Mouse (Mus musculus): Measurements from ENCODE around the gene Mycbp2. TPM values are rescaled to one million over a fixed set of nuclear protein-coding genes. Genes with fewer than 3 reads are reported as not detected.

The Mycbp2 gene
- polyA plus RNA-seq, 1 experiment from 2014 or later = 19.4 TPM

- Histone ChIP-seq H3K27me3 (ENCODE audit: control insufficient read depth, insufficient read depth, low read length) (no peaks in the 10 kb centered on the region), H3K9me3 (ENCODE audit: control insufficient read depth, low read length) (no peaks in the 10 kb centered on the region), H3K36me3 (ENCODE audit: control insufficient read depth, insufficient read depth, low read length) (no peaks in the 10 kb centered on the region; the same call in 1 of the 2 replicates), H3K4me1 (ENCODE audit: control insufficient read depth, insufficient read depth, low read length) (no peaks in the 10 kb centered on the region), H3K9ac (ENCODE audit: low read length) (no peak overlapping the region), H3K4me3 (ENCODE audit: low read depth, low read length) (no peak overlapping the region), H3K4me2 (ENCODE audit: low read depth, severe bottlenecking) (no peak overlapping the region), H3K27ac (replicated peaks; ENCODE audit: low read depth, low read length) (no peak overlapping the region)
- DNase-seq (ENCODE audit: low spot score) (no peak), ATAC-seq (ENCODE audit: insufficient number of reproducible peaks, low FRiP score, low TSS enrichment, low read depth) (no peak)
- WGBS = 88% methylated on average over 2 of the region's 2 CpGs
These were observed 92.3 kb downstream of the Mycbp2 start for GRCm38 (mm10) chr14:103254311-103254710.

GRCm38 (mm10) chr14:103242020-103242419, 104.6 kb downstream of the Mycbp2 start:
- Histone ChIP-seq H3K4me3 (ENCODE audit: low read depth, low read length) (no peak overlapping the region), H3K9ac (ENCODE audit: low read length) (no peak overlapping the region), H3K27ac (replicated peaks; ENCODE audit: low read depth, low read length) (no peak overlapping the region), H3K9me3 (ENCODE audit: control insufficient read depth, low read length) (no peaks in the 10 kb centered on the region), H3K4me2 (ENCODE audit: low read depth, severe bottlenecking) (no peak overlapping the region), H3K36me3 (ENCODE audit: control insufficient read depth, insufficient read depth, low read length) (peaks cover 4% of the 10 kb centered on the region; the same call in 1 of the 2 replicates), H3K27me3 (ENCODE audit: control insufficient read depth, insufficient read depth, low read length) (no peaks in the 10 kb centered on the region), H3K4me1 (ENCODE audit: control insufficient read depth, insufficient read depth, low read length) (no peaks in the 10 kb centered on the region)
- WGBS = 95% methylated on average over 6 of the region's 6 CpGs
- DNase-seq (ENCODE audit: low spot score) (no peak), ATAC-seq (ENCODE audit: insufficient number of reproducible peaks, low FRiP score, low TSS enrichment, low read depth) (no peak)

GRCm38 (mm10) chr14:103234770-103235169, 111.8 kb downstream of the Mycbp2 start:
- ATAC-seq (ENCODE audit: insufficient number of reproducible peaks, low FRiP score, low TSS enrichment, low read depth) = no peak
- H3K36me3 ChIP-seq (ENCODE audit: control insufficient read depth, insufficient read depth, low read length) = no peaks in the 10 kb centered on the region
- no peak overlapping the region for H3K4me3 ChIP-seq (ENCODE audit: low read depth, low read length)
- DNase-seq (ENCODE audit: low spot score) = no peak
- no peak overlapping the region for H3K27ac ChIP-seq (replicated peaks; ENCODE audit: low read depth, low read length)
- H3K27me3 ChIP-seq (ENCODE audit: control insufficient read depth, insufficient read depth, low read length) = no peaks in the 10 kb centered on the region
- no peak overlapping the region for H3K9ac ChIP-seq (ENCODE audit: low read length)
- no peaks in the 10 kb centered on the region for H3K9me3 ChIP-seq (ENCODE audit: control insufficient read depth, low read length)
- no peak overlapping the region for H3K4me2 ChIP-seq (ENCODE audit: low read depth, severe bottlenecking)
- H3K4me1 ChIP-seq (ENCODE audit: control insufficient read depth, insufficient read depth, low read length) = no peaks in the 10 kb centered on the region
- 94% methylated on average over 6 of the region's 6 CpGs for WGBS

- no peaks in the 10 kb centered on the region for H3K9me3 ChIP-seq (ENCODE audit: control insufficient read depth, low read length)
- ATAC-seq (ENCODE audit: insufficient number of reproducible peaks, low FRiP score, low TSS enrichment, low read depth) (no peak), DNase-seq (ENCODE audit: low spot score) (no peak)
- no peaks in the 10 kb centered on the region for H3K36me3 ChIP-seq (ENCODE audit: control insufficient read depth, insufficient read depth, low read length)
- no peak overlapping the region for H3K27ac ChIP-seq (replicated peaks; ENCODE audit: low read depth, low read length)
- WGBS = 83% methylated on average over 12 of the region's 12 CpGs
- H3K27me3 ChIP-seq (ENCODE audit: control insufficient read depth, insufficient read depth, low read length) = no peaks in the 10 kb centered on the region
- H3K9ac ChIP-seq (ENCODE audit: low read length) = no peak overlapping the region
- no peaks in the 10 kb centered on the region for H3K4me1 ChIP-seq (ENCODE audit: control insufficient read depth, insufficient read depth, low read length)
- H3K4me3 ChIP-seq (ENCODE audit: low read depth, low read length) = no peak overlapping the region
- H3K4me2 ChIP-seq (ENCODE audit: low read depth, severe bottlenecking) = no peak overlapping the region
These were observed 112.7 kb downstream of the Mycbp2 start for GRCm38 (mm10) chr14:103233640-103234593.

- H3K4me2 ChIP-seq (ENCODE audit: low read depth, severe bottlenecking) = no peak overlapping the region
- H3K9me3 ChIP-seq (ENCODE audit: control insufficient read depth, low read length) = no peaks in the 10 kb centered on the region
- H3K27me3 ChIP-seq (ENCODE audit: control insufficient read depth, insufficient read depth, low read length) = no peaks in the 10 kb centered on the region
- H3K4me1 ChIP-seq (ENCODE audit: control insufficient read depth, insufficient read depth, low read length) = no peaks in the 10 kb centered on the region
- ATAC-seq (ENCODE audit: insufficient number of reproducible peaks, low FRiP score, low TSS enrichment, low read depth) (no peak), DNase-seq (ENCODE audit: low spot score) (no peak)
- no peak overlapping the region for H3K9ac ChIP-seq (ENCODE audit: low read length)
- no peak overlapping the region for H3K4me3 ChIP-seq (ENCODE audit: low read depth, low read length)
- WGBS = 89% methylated on average over 2 of the region's 2 CpGs
- peaks cover 5% of the 10 kb centered on the region for H3K36me3 ChIP-seq (ENCODE audit: control insufficient read depth, insufficient read depth, low read length)
- H3K27ac ChIP-seq (replicated peaks; ENCODE audit: low read depth, low read length) = no peak overlapping the region
These were observed 124.3 kb downstream of the Mycbp2 start for GRCm38 (mm10) chr14:103222356-103222755.

GRCm38 (mm10) chr14:103221751-103222150, 124.9 kb downstream of the Mycbp2 start:
- ATAC-seq (ENCODE audit: insufficient number of reproducible peaks, low FRiP score, low TSS enrichment, low read depth) = no peak
- no peak overlapping the region for H3K27ac ChIP-seq (replicated peaks; ENCODE audit: low read depth, low read length)
- no peaks in the 10 kb centered on the region for H3K4me1 ChIP-seq (ENCODE audit: control insufficient read depth, insufficient read depth, low read length)
- peaks cover 5% of the 10 kb centered on the region for H3K36me3 ChIP-seq (ENCODE audit: control insufficient read depth, insufficient read depth, low read length)
- 88% methylated on average over 3 of the region's 3 CpGs for WGBS
- H3K4me3 ChIP-seq (ENCODE audit: low read depth, low read length) = no peak overlapping the region
- H3K27me3 ChIP-seq (ENCODE audit: control insufficient read depth, insufficient read depth, low read length) = no peaks in the 10 kb centered on the region
- no peaks in the 10 kb centered on the region for H3K9me3 ChIP-seq (ENCODE audit: control insufficient read depth, low read length)
- H3K4me2 ChIP-seq (ENCODE audit: low read depth, severe bottlenecking) = no peak overlapping the region
- no peak for DNase-seq (ENCODE audit: low spot score)
- no peak overlapping the region for H3K9ac ChIP-seq (ENCODE audit: low read length)

- Histone ChIP-seq H3K9ac (ENCODE audit: low read length) (no peak overlapping the region), H3K36me3 (ENCODE audit: control insufficient read depth, insufficient read depth, low read length) (peaks cover 7% of the 10 kb centered on the region; the same call in 1 of the 2 replicates), H3K9me3 (ENCODE audit: control insufficient read depth, low read length) (no peaks in the 10 kb centered on the region), H3K27me3 (ENCODE audit: control insufficient read depth, insufficient read depth, low read length) (no peaks in the 10 kb centered on the region), H3K27ac (replicated peaks; ENCODE audit: low read depth, low read length) (no peak overlapping the region), H3K4me2 (ENCODE audit: low read depth, severe bottlenecking) (no peak overlapping the region), H3K4me1 (ENCODE audit: control insufficient read depth, insufficient read depth, low read length) (no peaks in the 10 kb centered on the region), H3K4me3 (ENCODE audit: low read depth, low read length) (no peak overlapping the region)
- DNase-seq (ENCODE audit: low spot score) (no peak), ATAC-seq (ENCODE audit: insufficient number of reproducible peaks, low FRiP score, low TSS enrichment, low read depth) (no peak)
- WGBS = 85% methylated on average over 3 of the region's 3 CpGs
These were observed 130.3 kb downstream of the Mycbp2 start for GRCm38 (mm10) chr14:103216331-103216730.

- Histone ChIP-seq H3K27ac (replicated peaks; ENCODE audit: low read depth, low read length) (no peak overlapping the region), H3K27me3 (ENCODE audit: control insufficient read depth, insufficient read depth, low read length) (no peaks in the 10 kb centered on the region), H3K4me3 (ENCODE audit: low read depth, low read length) (no peak overlapping the region), H3K9ac (ENCODE audit: low read length) (no peak overlapping the region), H3K4me2 (ENCODE audit: low read depth, severe bottlenecking) (no peak overlapping the region), H3K36me3 (ENCODE audit: control insufficient read depth, insufficient read depth, low read length) (peaks cover 2% of the 10 kb centered on the region), H3K9me3 (ENCODE audit: control insufficient read depth, low read length) (no peaks in the 10 kb centered on the region), H3K4me1 (ENCODE audit: control insufficient read depth, insufficient read depth, low read length) (no peaks in the 10 kb centered on the region)
- no peak for DNase-seq (ENCODE audit: low spot score)
- ATAC-seq (ENCODE audit: insufficient number of reproducible peaks, low FRiP score, low TSS enrichment, low read depth) = no peak
- WGBS = 79% methylated on average over 3 of the region's 3 CpGs
These were observed 160.0 kb downstream of the Mycbp2 start for GRCm38 (mm10) chr14:103186658-103187057.

All from limb, embryonic 11.5 days (tissue).